Mouse (Mus musculus) 3T3-L1 (cell line): ENCODE data around the gene Qrich1.

Experiments
- DNase-seq: peaks from one replicate; pipeline ENCODE4 v3.0.0-alpha.2; 2015; ENCODE audit warnings: low read depth, low spot score

The Qrich1 gene

GRCm38 (mm10) chr9:108492043-108492750, 24.4 kb upstream of the Qrich1 start:
- peak; percentile 80 for DNase-seq

- no peak for DNase-seq
Measured at GRCm38 (mm10) chr9:108493246-108493645, 23.4 kb upstream of the Qrich1 start.

GRCm38 (mm10) chr9:108494146-108494825, 22.3 kb upstream of the Qrich1 start:
- DNase-seq: no peak

- no peak for DNase-seq
Measured at GRCm38 (mm10) chr9:108494905-108495304, 21.7 kb upstream of the Qrich1 start.

GRCm38 (mm10) chr9:108499231-108499630, 17.4 kb upstream of the Qrich1 start:
- DNase-seq: no peak

- DNase-seq: no peak
Measured at GRCm38 (mm10) chr9:108499943-108500342, 16.7 kb upstream of the Qrich1 start.

GRCm38 (mm10) chr9:108506901-108507300, 9.7 kb upstream of the Qrich1 start:
- DNase-seq: no peak

- peak; percentile 99 for DNase-seq
Measured at GRCm38 (mm10) chr9:108507619-108508434, 8.8 kb upstream of the Qrich1 start, which contains the start of gene Qars. TSS of gene Qars (plus strand) at chr9:108507706.

- no peak for DNase-seq
Measured at GRCm38 (mm10) chr9:108508776-108509175, 7.8 kb upstream of the Qrich1 start.

- peak; percentile 72 for DNase-seq
Measured at GRCm38 (mm10) chr9:108517253-108517930, 786 bp downstream of the Qrich1 start.

- peak; percentile 77 for DNase-seq
Measured at GRCm38 (mm10) chr9:108517931-108518332, 1.3 kb downstream of the Qrich1 start.

GRCm38 (mm10) chr9:108521604-108522003, 5.0 kb downstream of the Qrich1 start:
- peak; percentile 44 for DNase-seq

GRCm38 (mm10) chr9:108523341-108523740, 6.7 kb downstream of the Qrich1 start:
- no peak for DNase-seq

- no peak for DNase-seq
Measured at GRCm38 (mm10) chr9:108525400-108525799, 8.8 kb downstream of the Qrich1 start.

GRCm38 (mm10) chr9:108530954-108531353, 14.3 kb downstream of the Qrich1 start:
- DNase-seq: no peak

- DNase-seq: no peak
Measured at GRCm38 (mm10) chr9:108531496-108531895, 14.9 kb downstream of the Qrich1 start.

- DNase-seq: no peak
Measured at GRCm38 (mm10) chr9:108540846-108541245, 24.2 kb downstream of the Qrich1 start.

- DNase-seq: no peak
Measured at GRCm38 (mm10) chr9:108545986-108546385, 29.4 kb downstream of the Qrich1 start.

- no peak for DNase-seq
Measured at GRCm38 (mm10) chr9:108546875-108547274, 30.3 kb downstream of the Qrich1 start.

GRCm38 (mm10) chr9:108559169-108559568, 42.6 kb downstream of the Qrich1 start:
- DNase-seq: no peak

GRCm38 (mm10) chr9:108560227-108560841, 43.7 kb downstream of the Qrich1 start, which contains the start of gene Impdh2:
TSS of gene Impdh2 (plus strand) at chr9:108560286.
- DNase-seq: peak; percentile 97
